Mouse (Mus musculus) liver, adult 2 months (tissue): ENCODE results near the gene Serpinb7. TPM values are rescaled to one million over a fixed set of nuclear protein-coding genes. Genes with fewer than 3 reads are reported as not detected.

Experiments used
- DNase-seq: peaks from one replicate; pipeline ENCODE4 v3.0.0-alpha.2; 2011; ENCODE audit warnings: low read depth, low spot score; ENCODE audit errors: extremely low read depth
- H3K27ac ChIP-seq: fragments of 200-500 bp; replicated peaks from 2 replicates; pipeline ENCODE4 v1.5.1; 2012; ENCODE audit warnings: low read depth, mild to moderate bottlenecking, control low read depth, inconsistent platforms, low read length; ENCODE audit not compliant: insufficient read depth
- H3K27me3 ChIP-seq: fragments of 200-500 bp; 2 replicates; pipeline ENCODE4 v1.6.1; 2012; ENCODE audit warnings: mild to moderate bottlenecking, moderate library complexity, low read length, inconsistent platforms; ENCODE audit not compliant: control insufficient read depth, insufficient read depth
- H3K36me3 ChIP-seq: fragments of 200-500 bp; 2 replicates; pipeline ENCODE4 v1.6.1; 2012; ENCODE audit warnings: low read length, inconsistent platforms; ENCODE audit not compliant: control insufficient read depth, insufficient read depth
- H3K4me1 ChIP-seq: fragments of 200-500 bp; 2 replicates; pipeline ENCODE4 v1.6.1; 2011; ENCODE audit warnings: low read length; ENCODE audit not compliant: control insufficient read depth, insufficient read depth
- H3K4me3 ChIP-seq: fragments of 200-500 bp; 2 replicates; pipeline ENCODE4 v1.5.1; 2011; ENCODE audit warnings: low read depth, mild to moderate bottlenecking, control low read depth, low read length, moderate library complexity; ENCODE audit not compliant: insufficient read depth
- H3K79me2 ChIP-seq: fragments of 200-500 bp; 2 replicates; pipeline ENCODE4 v1.6.1; 2012; ENCODE audit warnings: inconsistent platforms, mild to moderate bottlenecking, low read length, moderate library complexity; ENCODE audit not compliant: control insufficient read depth, insufficient read depth
- H3K9ac ChIP-seq: fragments of 200-500 bp; 2 replicates; pipeline ENCODE4 v1.6.1; 2012; ENCODE audit warnings: low read depth, mild to moderate bottlenecking, control low read depth, inconsistent platforms, low read length
- CTCF ChIP-seq: fragments of 200-500 bp; IDR thresholded peaks from 2 replicates; pipeline ENCODE4 v1.5.1; 2011; ENCODE audit warnings: low read depth, low read length, control low read depth
- POLR2A ChIP-seq: fragments of 200-500 bp; IDR thresholded peaks from 2 replicates; pipeline ENCODE4 v1.6.1; 2011; ENCODE audit warnings: low read length, control low read depth; ENCODE audit not compliant: insufficient read depth; ENCODE audit errors: extremely low read depth
- WGBS: fragments of 180-500 bp; shearing (Covaris S2); methylation state at CpG from one replicate; pipeline ENCODE4 v1.1.7; 2018; 5-methylcytosine and 5-hydroxymethylcytosine counted together
- polyA plus RNA-seq: library from polyadenylated mRNA; depleted of rRNA; stranded (reverse); fragments of >200 nt; gene quantifications from 2 replicates; pipeline ENCODE4 v1.2.3, GENCODE M21; 2012; rRNA removed
- total RNA-seq: library from RNA; depleted of rRNA; stranded (reverse); fragments of >200 nt; gene quantifications from 2 replicates; pipeline ENCODE4 v1.2.3, GENCODE M21; 2014; rRNA removed

Serpinb7 gene
- total and polyA plus RNA-seq, 2 experiments: 0.18 TPM; not detected in 1

GRCm38 (mm10) chr1:107489577-107489976 is 90.1 kb downstream of the Serpinb7 start:
- no peaks in the 10 kb centered on the region for H3K79me2 ChIP-seq
- H3K9ac ChIP-seq: no peak overlapping the region
- H3K27me3 ChIP-seq: no peaks in the 10 kb centered on the region
- no peak overlapping the region for H3K4me3 ChIP-seq
- TF ChIP-seq POLR2A (no peak), CTCF (no peak)
- no peaks in the 10 kb centered on the region for H3K4me1 ChIP-seq
- no peaks in the 10 kb centered on the region for H3K36me3 ChIP-seq
- 56% methylated on average over 8 of the region's 8 CpGs for whole genome bisulfite sequencing
- H3K27ac ChIP-seq: no peak overlapping the region
- peak; percentile 34 for DNase-seq

- no peak for TF ChIP-seq CTCF
- TF ChIP-seq POLR2A: no peak
- H3K4me1 ChIP-seq: no peaks in the 10 kb centered on the region
- H3K27me3 ChIP-seq: no peaks in the 10 kb centered on the region
- WGBS: 61% methylated on average over 2 of the region's 2 CpGs
- no peak for DNase-seq
- H3K27ac ChIP-seq: no peak overlapping the region
- no peaks in the 10 kb centered on the region for H3K79me2 ChIP-seq
- no peaks in the 10 kb centered on the region for H3K36me3 ChIP-seq
- no peak overlapping the region for H3K9ac ChIP-seq
- no peak overlapping the region for H3K4me3 ChIP-seq
Measured at GRCm38 (mm10) chr1:107496789-107497188, 97.3 kb downstream of the Serpinb7 start.

GRCm38 (mm10) chr1:107502025-107502424 is 102.6 kb downstream of the Serpinb7 start:
- Histone ChIP-seq H3K4me1 (no peaks in the 10 kb centered on the region), H3K27ac (no peak overlapping the region), H3K9ac (no peak overlapping the region), H3K79me2 (no peaks in the 10 kb centered on the region), H3K4me3 (no peak overlapping the region), H3K27me3 (no peaks in the 10 kb centered on the region), H3K36me3 (no peaks in the 10 kb centered on the region)
- DNase-seq: peak; percentile 13
- TF ChIP-seq CTCF: no peak
- TF ChIP-seq POLR2A: no peak

Other genes starting within 250 kb of the Serpinb7 start
- gene Serpinb3b, start 121.3 kb upstream of the Serpinb7 start, total RNA-seq: not detected in 2 replicates
- gene Serpinb3b, start 121.3 kb upstream of the Serpinb7 start, polyA plus RNA-seq: not detected in 2 replicates
- gene Serpinb3c, start 121.3 kb upstream of the Serpinb7 start, total RNA-seq: not detected in 2 replicates
- gene Serpinb3c, start 121.3 kb upstream of the Serpinb7 start, polyA plus RNA-seq: not detected in 2 replicates
- gene Serpinb11, start 38.5 kb upstream of the Serpinb7 start, total RNA-seq: not detected in 2 replicates
- gene Serpinb11, start 38.5 kb upstream of the Serpinb7 start, polyA plus RNA-seq: not detected in 2 replicates
- 0.13 TPM in 1 of 2 replicates, not detected in the other for gene Serpinb2, start 111.8 kb downstream of the Serpinb7 start, total RNA-seq
- not detected in 2 replicates for gene Serpinb2, start 111.8 kb downstream of the Serpinb7 start, polyA plus RNA-seq
- gene Serpinb8, start 190.4 kb downstream of the Serpinb7 start, total RNA-seq: 3.5 and 7.4 TPM in 2 replicates
- gene Serpinb8, start 190.4 kb downstream of the Serpinb7 start, polyA plus RNA-seq: 2.1 and 2.5 TPM in 2 replicates